ENCODE assay signal across 7 mouse cellular contexts in genomic region chr17:66450526-66451070, GRCm38 (mm10). TPM values are rescaled to one million over a fixed set of nuclear protein-coding genes. Genes with fewer than 3 reads are reported as not detected.
DNase-seq lines count a peak whose midpoint lies in the region; ATAC-seq lines count a peak whose summit lies in the region.

No protein-coding gene starts in this region.

- peaks cover 48% of the 10 kb centered on the region for H3K27me3 ChIP-seq in kidney, embryonic 15.5 days
- peaks cover 20% of the 10 kb centered on the region for H3K27me3 ChIP-seq in embryonic facial prominence, embryonic 12.5 days
- H3K27me3 ChIP-seq in hindbrain, embryonic 16.5 days (replicated peaks; ENCODE audit: control insufficient read depth, insufficient read depth, low read length), result no peaks in the 10 kb centered on the region
- no peaks in the 10 kb centered on the region for H3K27me3 ChIP-seq in neural tube, embryonic 12.5 days (replicated peaks)

- ATAC-seq in kidney, embryonic 15.5 days (replicated peaks; ENCODE audit: low FRiP score), result no peak
- no peak for ATAC-seq in embryonic facial prominence, embryonic 12.5 days (ENCODE audit: insufficient number of reproducible peaks, insufficient read depth, low FRiP score, low TSS enrichment)
- ATAC-seq in hindbrain, embryonic 16.5 days, result no peak
- no peak for ATAC-seq in neural tube, embryonic 12.5 days (ENCODE audit: low FRiP score, low read depth)

- DNase-seq in kidney, postnatal 10 days, result no peak
- DNase-seq in gastrocnemius, postnatal 25 days, result no peak
- DNase-seq in thymus, postnatal 4 days, result no peak

- peaks cover 42% of the 10 kb centered on the region for H3K4me1 ChIP-seq in kidney, embryonic 15.5 days
- H3K4me1 ChIP-seq in embryonic facial prominence, embryonic 12.5 days, result peaks cover 34% of the 10 kb centered on the region
- H3K4me1 ChIP-seq in hindbrain, embryonic 16.5 days (ENCODE audit: control insufficient read depth, insufficient read depth, low read depth, low read length), result peaks cover 31% of the 10 kb centered on the region
- peaks cover 38% of the 10 kb centered on the region for H3K4me1 ChIP-seq in neural tube, embryonic 12.5 days

- peak overlapping the region; percentile 85; the same call in 1 of the 2 replicates for H3K27ac ChIP-seq in kidney, embryonic 15.5 days
- H3K27ac ChIP-seq in embryonic facial prominence, embryonic 12.5 days, result no peak overlapping the region
- H3K27ac ChIP-seq in hindbrain, embryonic 16.5 days (ENCODE audit: low read depth, low read length), result peak overlapping the region; percentile 92; the same call in 1 of the 2 replicates
- no peak overlapping the region for H3K27ac ChIP-seq in neural tube, embryonic 12.5 days

- H3K36me3 ChIP-seq in kidney, embryonic 15.5 days, result no peaks in the 10 kb centered on the region
- H3K36me3 ChIP-seq in embryonic facial prominence, embryonic 12.5 days, result no peaks in the 10 kb centered on the region
- no peaks in the 10 kb centered on the region for H3K36me3 ChIP-seq in hindbrain, embryonic 16.5 days (ENCODE audit: control insufficient read depth, insufficient read depth, low read length)
- no peaks in the 10 kb centered on the region for H3K36me3 ChIP-seq in neural tube, embryonic 12.5 days

- H3K4me3 ChIP-seq in kidney, embryonic 15.5 days (replicated peaks), result peak overlapping the region; percentile 66
- peak overlapping the region; percentile 79 for H3K4me3 ChIP-seq in embryonic facial prominence, embryonic 12.5 days
- H3K4me3 ChIP-seq in hindbrain, embryonic 16.5 days (ENCODE audit: low read length), result peak overlapping the region; percentile 52
- H3K4me3 ChIP-seq in neural tube, embryonic 12.5 days, result peak overlapping the region; percentile 94

- 3% methylated on average over 18 of the region's 18 CpGs for WGBS in kidney, embryonic 15.5 days
- WGBS in embryonic facial prominence, embryonic 12.5 days, result 4% methylated on average over 18 of the region's 18 CpGs
- 3% methylated on average over 18 of the region's 18 CpGs for WGBS in hindbrain, embryonic 16.5 days
- 2% methylated on average over 18 of the region's 18 CpGs for WGBS in neural tube, embryonic 12.5 days

- no peaks in the 10 kb centered on the region for H3K9me3 ChIP-seq in kidney, embryonic 15.5 days (replicated peaks)
- no peaks in the 10 kb centered on the region for H3K9me3 ChIP-seq in embryonic facial prominence, embryonic 12.5 days
- H3K9me3 ChIP-seq in hindbrain, embryonic 16.5 days (ENCODE audit: control insufficient read depth, low read length), result no peaks in the 10 kb centered on the region
- H3K9me3 ChIP-seq in neural tube, embryonic 12.5 days, result no peaks in the 10 kb centered on the region

- peak overlapping the region; percentile 89 for H3K4me2 ChIP-seq in kidney, embryonic 15.5 days
- H3K4me2 ChIP-seq in embryonic facial prominence, embryonic 12.5 days (replicated peaks), result peak overlapping the region; percentile 89
- H3K4me2 ChIP-seq in hindbrain, embryonic 16.5 days (ENCODE audit: low read length), result peak overlapping the region; percentile 92
- peak overlapping the region; percentile 93 for H3K4me2 ChIP-seq in neural tube, embryonic 12.5 days (replicated peaks)

- H3K9ac ChIP-seq in kidney, embryonic 15.5 days, result peak overlapping the region; percentile 69; the same call in 1 of the 2 replicates
- H3K9ac ChIP-seq in embryonic facial prominence, embryonic 12.5 days, result no peak overlapping the region
- H3K9ac ChIP-seq in hindbrain, embryonic 16.5 days (ENCODE audit: low read depth, low read length), result peak overlapping the region; percentile 73
- H3K9ac ChIP-seq in neural tube, embryonic 12.5 days, result peak overlapping the region; percentile 97; the same call in 1 of the 2 replicates

RNA-seq across cellular contexts. Expression of gene Mtcl1, which starts 1.0 kb away (rescaled TPM):
- polyA plus RNA-seq in kidney, embryonic 15.5 days (2015; fragmentation: Nextera tagmentation; extraction: Ambion mirVana), result 6.0 and 6.4 TPM in 2 replicates
- polyA plus RNA-seq in embryonic facial prominence, embryonic 12.5 days (2016; fragmentation: Nextera tagmentation; extraction: Ambion mirVana), result 9.5 and 10.4 TPM in 2 replicates
- polyA plus RNA-seq in hindbrain, embryonic 16.5 days (2015; fragmentation: Nextera tagmentation; extraction: Ambion mirVana), result 28.0 and 33.2 TPM in 2 replicates
- polyA plus RNA-seq in neural tube, embryonic 12.5 days (2016; fragmentation: Nextera tagmentation; extraction: Ambion mirVana), result 35.0 and 38.6 TPM in 2 replicates
- 1 to 10 TPM; 6.0 to 6.3 TPM for total RNA-seq in gastrocnemius, postnatal 25 days (2021)

Comparison
In these comparisons a context has a peak if more than half of its experiments do, and no peak if none do; other contexts are left out.
1. H3K27ac ChIP-seq: peak in kidney, embryonic 15.5 days (single experiment) and hindbrain, embryonic 16.5 days (single experiment); none in embryonic facial prominence, embryonic 12.5 days (single experiment) and neural tube, embryonic 12.5 days (single experiment).
2. Peak in every context shown above with its lines, with median percentiles within 50 percentile points of each other: H3K4me2 ChIP-seq and H3K4me3 ChIP-seq.